Mouse (Mus musculus): ENCODE measurements at regions not wholly inside any gene's neighbourhood (a gene's known extent, or its start where the extent isn't known, plus 50 kb on each side); places are given as distances from the start of the nearest gene placed in this dataset.

DNA sequence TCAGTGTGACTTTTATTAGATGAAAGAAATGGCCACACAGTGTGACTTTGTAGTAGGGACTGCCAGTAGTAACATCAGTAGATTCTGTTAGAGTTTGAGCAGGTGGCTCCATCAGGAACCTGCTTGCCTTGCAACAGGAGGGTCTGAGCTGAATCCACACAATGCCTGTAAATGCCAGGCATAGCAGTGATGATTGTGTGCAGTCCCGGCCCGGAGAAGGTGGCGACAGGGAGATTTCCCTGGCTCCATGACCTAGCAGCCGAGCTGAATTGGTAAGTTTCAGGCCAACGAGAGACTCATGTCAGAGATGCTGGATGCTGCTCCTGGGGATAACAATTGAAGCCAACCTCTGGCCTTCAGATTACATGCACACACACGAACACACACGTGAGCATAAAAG lies 102.8 kb upstream of the Tbl1xr1 start:
- DNase-seq = no peak

DNA sequence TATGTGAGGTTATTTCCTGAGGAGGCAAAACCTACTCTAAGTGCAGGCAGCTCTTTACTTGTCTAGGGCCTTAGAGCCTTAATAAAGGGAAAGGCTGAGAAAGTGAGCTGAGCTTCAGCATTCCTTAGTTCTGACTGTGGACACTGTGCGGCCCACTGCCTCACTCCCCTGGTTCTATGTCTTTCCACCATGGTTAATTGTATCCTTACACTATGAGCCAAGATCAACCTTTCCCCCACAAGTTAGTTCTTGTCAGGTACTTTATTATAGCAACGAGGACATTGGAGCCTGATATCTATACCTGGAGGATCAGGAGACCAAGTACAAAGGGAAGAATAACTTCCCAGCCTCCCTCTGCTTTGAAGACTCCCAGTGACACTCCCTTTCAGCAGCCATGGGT lies 101.7 kb upstream of the Tbl1xr1 start:
- DNase-seq = no peak

GRCm38 (mm10) chr3:21977775-21978174 lies 98.7 kb upstream of the Tbl1xr1 start:
- DNase-seq = no peak

GRCm38 (mm10) chr3:21982991-21983390 lies 93.5 kb upstream of the Tbl1xr1 start:
- DNase-seq = no peak

GRCm38 (mm10) chr3:21983993-21984725 lies 92.3 kb upstream of the Tbl1xr1 start:
- peak; percentile 87 for DNase-seq

- DNase-seq = no peak
Observed at GRCm38 (mm10) chr3:21984807-21985206, 91.6 kb upstream of the Tbl1xr1 start.

GRCm38 (mm10) chr3:21986164-21986892 lies 90.1 kb upstream of the Tbl1xr1 start:
- peak; percentile 96 for DNase-seq

GRCm38 (mm10) chr3:21986893-21987250 lies 89.6 kb upstream of the Tbl1xr1 start:
- no peak for DNase-seq

- DNase-seq = no peak
Observed at GRCm38 (mm10) chr3:21987455-21988009, 88.9 kb upstream of the Tbl1xr1 start.

DNA sequence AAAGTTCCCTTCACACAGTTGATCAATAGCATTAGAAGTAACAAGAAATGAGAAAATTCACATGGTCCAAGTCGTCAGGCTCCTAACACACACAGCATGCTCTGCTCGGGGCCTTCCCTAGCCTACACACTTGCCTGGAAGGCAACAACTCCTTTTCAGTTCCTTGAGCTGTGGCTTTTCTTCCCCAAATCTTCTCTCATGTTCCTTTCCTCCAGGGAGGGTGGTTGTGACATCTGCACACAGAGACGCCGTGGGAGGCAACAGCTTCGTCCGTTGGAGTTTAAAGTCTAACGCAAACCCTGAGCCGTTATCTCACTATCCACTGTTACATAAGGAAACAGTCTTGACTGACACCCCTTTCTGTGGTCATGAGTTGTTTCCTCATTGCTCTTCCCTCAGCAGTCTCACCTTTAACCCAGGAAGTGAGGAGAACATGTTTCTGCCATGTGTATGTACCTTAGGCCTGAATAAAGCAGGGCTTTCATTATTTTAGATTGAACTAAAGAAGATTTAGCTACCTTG lies 88.4 kb upstream of the Tbl1xr1 start:
- DNase-seq = peak; percentile 64

- peak; percentile 51 for DNase-seq
Observed at GRCm38 (mm10) chr3:21990526-21990925, 85.9 kb upstream of the Tbl1xr1 start.

DNA sequence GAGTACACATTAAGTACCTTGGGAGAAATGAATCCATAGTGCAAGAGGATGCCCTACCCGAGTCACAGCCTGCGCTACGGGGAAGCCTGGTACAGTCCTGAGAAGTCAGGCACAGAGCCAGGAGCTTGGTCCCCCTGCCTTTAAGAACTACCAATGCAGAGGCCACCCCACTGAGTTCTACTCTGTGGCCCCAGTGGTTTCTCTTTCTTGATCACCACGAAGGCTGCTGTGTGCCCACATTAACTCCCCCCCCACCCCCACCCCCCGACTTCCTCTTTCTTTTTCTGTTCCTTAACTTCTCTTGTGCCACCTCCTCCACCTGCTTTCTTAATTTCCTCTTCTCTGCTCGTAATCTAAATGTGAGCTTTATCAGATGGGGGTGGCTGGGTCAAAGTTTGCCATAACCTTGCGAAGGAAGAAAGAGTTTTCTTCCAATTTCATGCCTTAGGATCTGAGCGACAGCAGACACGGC lies 84.7 kb upstream of the Tbl1xr1 start:
- DNase-seq = no peak

DNA sequence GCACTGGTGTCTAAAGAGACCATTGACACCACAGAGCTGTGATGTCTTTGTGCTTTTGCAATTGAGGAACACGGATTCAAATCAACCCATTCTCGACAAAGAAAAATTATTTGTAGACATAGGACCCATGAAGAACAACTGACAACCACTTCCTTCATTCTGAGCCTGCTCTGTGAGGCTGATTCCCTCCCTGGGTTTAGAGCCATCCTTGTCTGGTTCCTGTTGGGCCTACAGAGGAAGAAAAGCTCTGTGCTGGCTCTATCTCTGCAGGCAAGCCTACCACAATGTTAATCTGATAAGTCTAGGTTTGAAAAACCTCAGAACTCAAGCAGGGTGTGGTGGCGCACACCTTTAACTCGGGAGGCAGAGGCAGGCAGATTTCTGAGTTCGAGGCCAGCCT lies 84.2 kb upstream of the Tbl1xr1 start:
- DNase-seq = no peak

DNA sequence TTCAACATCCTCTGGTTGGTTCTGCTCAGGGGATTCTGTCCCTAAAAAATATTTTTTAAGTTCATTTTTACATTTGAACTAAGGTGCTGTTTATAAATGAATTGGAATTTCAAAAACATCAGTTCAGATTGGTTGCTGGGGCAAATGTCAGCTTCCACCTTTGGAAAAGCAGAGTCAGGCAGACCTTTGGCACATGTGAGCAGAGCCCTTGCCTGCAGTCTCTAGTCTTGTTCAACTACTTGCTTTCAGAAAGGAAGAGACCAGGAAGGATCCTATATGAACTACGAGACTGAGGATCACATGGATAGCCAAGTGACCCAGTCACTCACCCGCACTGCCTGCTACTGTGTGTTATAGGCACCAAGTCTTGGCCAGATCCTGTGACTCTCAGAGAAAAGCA lies 82.5 kb upstream of the Tbl1xr1 start:
- no peak for DNase-seq

- DNase-seq = peak; percentile 94
Observed at GRCm38 (mm10) chr3:21995566-21996391, 80.7 kb upstream of the Tbl1xr1 start.

- no peak for DNase-seq
Observed at GRCm38 (mm10) chr3:21997387-21997786, 79.1 kb upstream of the Tbl1xr1 start.

DNA sequence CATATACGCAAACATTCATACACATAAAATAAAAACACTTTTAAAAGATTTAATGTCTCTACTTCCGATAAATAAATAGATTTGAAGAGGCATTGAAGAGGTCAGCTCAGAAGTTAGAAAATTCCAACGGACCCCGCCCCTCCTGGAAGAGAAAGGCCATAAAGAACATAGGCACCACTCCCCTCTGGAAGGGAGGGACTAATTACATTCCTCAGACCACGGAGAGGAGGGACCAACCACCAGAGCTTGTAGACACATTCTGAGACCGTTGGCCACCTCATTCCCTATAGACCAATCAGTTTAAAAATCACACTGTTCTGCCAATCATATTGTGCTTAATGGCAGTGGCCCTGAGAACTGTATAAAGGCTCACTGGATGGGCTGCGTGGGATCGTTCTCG lies 71.0 kb upstream of the Tbl1xr1 start:
- DNase-seq = no peak

DNA sequence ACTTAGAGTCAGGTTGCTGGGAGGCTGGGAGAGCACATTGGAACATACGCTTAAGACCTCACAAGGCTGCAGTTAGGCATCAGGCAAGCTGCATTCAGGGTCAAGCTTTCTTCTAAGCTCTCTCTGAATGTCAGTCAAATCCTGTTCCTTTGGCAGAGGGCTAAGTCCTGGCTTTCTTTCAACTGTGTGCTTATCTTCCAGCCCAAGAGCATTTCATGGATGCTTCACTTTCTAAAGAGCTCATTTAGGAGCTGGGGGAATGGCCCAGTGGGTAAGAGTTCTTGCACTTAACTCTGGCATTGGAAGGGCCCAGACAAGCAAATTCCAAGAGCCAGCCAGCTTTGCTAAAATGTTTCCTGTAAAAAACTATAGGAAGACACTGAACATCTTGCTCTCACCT lies 70.3 kb upstream of the Tbl1xr1 start:
- no peak for DNase-seq

DNA sequence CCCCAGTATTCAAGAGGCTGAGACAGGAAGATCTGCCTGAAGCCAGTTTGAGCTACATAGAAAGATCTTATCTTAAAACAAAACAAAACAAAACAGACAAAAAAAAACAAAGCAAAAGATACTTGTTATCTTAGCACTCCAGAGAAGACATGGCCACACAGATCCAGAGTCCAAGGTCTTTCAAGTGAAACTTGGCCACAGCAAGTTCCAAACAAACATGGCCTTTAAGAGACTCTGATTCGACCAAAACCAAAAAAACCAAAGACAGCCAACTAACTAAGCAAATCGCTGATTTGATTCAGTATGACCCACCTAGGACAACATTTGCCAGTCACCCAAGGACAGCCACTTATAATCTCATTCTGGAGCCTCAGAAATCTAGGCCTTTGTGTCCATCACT lies 69.8 kb upstream of the Tbl1xr1 start:
- no peak for DNase-seq

DNA sequence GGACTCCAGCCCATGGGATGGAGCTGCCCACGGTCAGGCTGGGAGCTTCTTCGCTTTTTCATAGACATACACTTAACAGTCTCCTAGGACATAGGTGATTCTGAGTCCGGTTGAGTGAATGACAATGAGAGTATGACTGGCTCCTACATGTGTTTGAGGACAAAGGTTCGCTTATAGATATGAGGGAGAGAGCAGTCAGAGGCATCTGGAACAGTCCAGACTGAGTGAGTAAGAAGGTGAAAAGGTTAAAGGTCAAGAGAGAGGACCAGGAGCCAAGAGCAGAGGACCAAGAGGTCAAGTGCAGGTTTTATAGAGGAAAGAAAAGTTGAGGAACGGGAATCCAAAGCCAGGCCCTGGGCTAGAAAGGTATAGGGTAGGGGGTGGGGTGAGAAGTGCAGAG lies 68.7 kb upstream of the Tbl1xr1 start:
- DNase-seq = no peak

GRCm38 (mm10) chr3:22008432-22008831 lies 68.0 kb upstream of the Tbl1xr1 start:
- DNase-seq = peak; percentile 78

- DNase-seq = no peak
Observed at GRCm38 (mm10) chr3:22009898-22010699, 66.4 kb upstream of the Tbl1xr1 start.
